Mouse (Mus musculus) limb, embryonic 11.5 days (tissue): ENCODE data around the gene Pdzrn3. TPM values are rescaled to one million over a fixed set of nuclear protein-coding genes. Genes with fewer than 3 reads are reported as not detected.

ENCODE experiments used
- ATAC-seq: fragments of 200-750 bp; cut with Nextera tagmentation; 2 replicates; pipeline ENCODE4 v1.8.0; 2017; ENCODE audit warnings: low read depth; ENCODE audit not compliant: insufficient number of reproducible peaks, low FRiP score, low TSS enrichment
- DNase-seq: peaks from one replicate; pipeline ENCODE4 v3.0.0-alpha.2; 2015; ENCODE audit warnings: low spot score
- H3K27ac ChIP-seq: fragments of 300-500 bp; sonication (generic); replicated peaks from 2 replicates; pipeline ENCODE4 v1.5.1; 2014; ENCODE audit warnings: low read depth, mild to moderate bottlenecking, low read length
- H3K27me3 ChIP-seq: fragments of 300-500 bp; sonication (generic); 2 replicates; pipeline ENCODE4 v1.6.1; 2014; ENCODE audit warnings: mild to moderate bottlenecking, low read length, mixed read lengths; ENCODE audit not compliant: control insufficient read depth, insufficient read depth
- H3K36me3 ChIP-seq: fragments of 300-500 bp; sonication (generic); 2 replicates; pipeline ENCODE4 v1.6.1; 2014; ENCODE audit warnings: mild to moderate bottlenecking, low read length, moderate library complexity, mixed read lengths; ENCODE audit not compliant: control insufficient read depth, insufficient read depth
- H3K4me1 ChIP-seq: fragments of 300-500 bp; sonication (generic); 2 replicates; pipeline ENCODE4 v1.6.1; 2014; ENCODE audit warnings: low read length, mixed read lengths; ENCODE audit not compliant: control insufficient read depth, insufficient read depth
- H3K4me2 ChIP-seq: fragments of 300-500 bp; sonication (generic); 2 replicates; pipeline ENCODE4 v1.6.1; 2014; ENCODE audit warnings: low read depth, mild to moderate bottlenecking, moderate library complexity; ENCODE audit not compliant: severe bottlenecking
- H3K4me3 ChIP-seq: fragments of 300-500 bp; sonication (generic); 2 replicates; pipeline ENCODE4 v1.5.1; 2014; ENCODE audit warnings: low read depth, low read length
- H3K9ac ChIP-seq: fragments of 300-500 bp; sonication (generic); 2 replicates; pipeline ENCODE4 v1.6.1; 2014; ENCODE audit warnings: mild to moderate bottlenecking, low read length
- H3K9me3 ChIP-seq: fragments of 300-500 bp; sonication (generic); 2 replicates; pipeline ENCODE4 v1.6.1; 2016; ENCODE audit warnings: low read length; ENCODE audit not compliant: control insufficient read depth
- whole genome bisulfite sequencing: fragments of 180-500 bp; shearing (Covaris S2); extraction: QIAGEN DNeasy Blood & Tissue Kit; methylation state at CpG from one replicate; pipeline ENCODE4 v1.1.7; 2014; 5-methylcytosine and 5-hydroxymethylcytosine counted together
- polyA plus RNA-seq: library from polyadenylated mRNA; unstranded; fragments of >200 nt; fragmentation: Nextera tagmentation; extraction: Ambion mirVana; gene quantifications from 2 replicates; pipeline ENCODE4 v1.2.1, GENCODE M21; 2014

Pdzrn3 gene
- polyA plus RNA-seq, 1 experiment from 2014 or later: 11.1 TPM

- 82% methylated on average over 3 of the region's 3 CpGs for WGBS
- Histone ChIP-seq H3K27ac (no peak overlapping the region), H3K9me3 (no peaks in the 10 kb centered on the region), H3K4me1 (no peaks in the 10 kb centered on the region), H3K4me2 (no peak overlapping the region), H3K4me3 (no peak overlapping the region), H3K36me3 (no peaks in the 10 kb centered on the region), H3K27me3 (no peaks in the 10 kb centered on the region), H3K9ac (no peak overlapping the region)
- ATAC-seq: no peak
- no peak for DNase-seq
Observed at GRCm38 (mm10) chr6:101186887-101187286, 190.8 kb downstream of the Pdzrn3 start.

GRCm38 (mm10) chr6:101184103-101184785 lies 193.5 kb downstream of the Pdzrn3 start:
- 69% methylated on average over 10 of the region's 10 CpGs for WGBS
- Histone ChIP-seq H3K27me3 (no peaks in the 10 kb centered on the region), H3K4me3 (no peak overlapping the region), H3K4me2 (no peak overlapping the region), H3K36me3 (no peaks in the 10 kb centered on the region), H3K9ac (no peak overlapping the region), H3K4me1 (no peaks in the 10 kb centered on the region), H3K9me3 (no peaks in the 10 kb centered on the region), H3K27ac (no peak overlapping the region)
- ATAC-seq: no peak
- no peak for DNase-seq

GRCm38 (mm10) chr6:101170699-101171098 lies 207.0 kb downstream of the Pdzrn3 start:
- no peak overlapping the region for H3K27ac ChIP-seq
- H3K4me2 ChIP-seq: no peak overlapping the region
- no peaks in the 10 kb centered on the region for H3K4me1 ChIP-seq
- 89% methylated on average over 7 of the region's 7 CpGs for WGBS
- H3K27me3 ChIP-seq: no peaks in the 10 kb centered on the region
- no peak for DNase-seq
- no peak overlapping the region for H3K4me3 ChIP-seq
- no peak for ATAC-seq
- no peak overlapping the region for H3K9ac ChIP-seq
- 0 out of 2 replicates have a peak, but pooled peaks cover 4% of the 10 kb centered on the region for H3K36me3 ChIP-seq
- no peaks in the 10 kb centered on the region for H3K9me3 ChIP-seq

GRCm38 (mm10) chr6:101153511-101153921 lies 224.2 kb downstream of the Pdzrn3 start:
- Histone ChIP-seq H3K4me1 (0 out of 2 replicates have a peak, but pooled peaks cover 2% of the 10 kb centered on the region), H3K36me3 (peaks cover 11% of the 10 kb centered on the region), H3K9me3 (no peaks in the 10 kb centered on the region), H3K27me3 (no peaks in the 10 kb centered on the region), H3K4me2 (no peak overlapping the region), H3K27ac (no peak overlapping the region), H3K9ac (no peak overlapping the region), H3K4me3 (no peak overlapping the region)
- ATAC-seq: no peak
- DNase-seq: no peak
- WGBS: 87% methylated on average over 1 of the region's 1 CpGs

- WGBS: 90% methylated on average over 3 of the region's 3 CpGs
- ATAC-seq (no peak), DNase-seq (no peak)
Observed at GRCm38 (mm10) chr6:101135368-101135767, 242.3 kb downstream of the Pdzrn3 start.

GRCm38 (mm10) chr6:101125396-101125795 lies 252.3 kb downstream of the Pdzrn3 start:
- H3K4me2 ChIP-seq: no peak overlapping the region
- 50% methylated on average over 5 of the region's 5 CpGs for WGBS
- no peak overlapping the region for H3K4me3 ChIP-seq
- DNase-seq: no peak
- H3K27me3 ChIP-seq: no peaks in the 10 kb centered on the region
- no peak for ATAC-seq
- no peak overlapping the region for H3K27ac ChIP-seq
- H3K4me1 ChIP-seq: 0 out of 2 replicates have a peak, but pooled peaks cover 5% of the 10 kb centered on the region
- no peaks in the 10 kb centered on the region for H3K36me3 ChIP-seq
- H3K9me3 ChIP-seq: no peaks in the 10 kb centered on the region
- no peak overlapping the region for H3K9ac ChIP-seq

More at GRCm38 (mm10) chr6:101135368-101135767, 242.3 kb downstream of the Pdzrn3 start:
- H3K27me3 ChIP-seq: no peaks in the 10 kb centered on the region
- H3K4me3 ChIP-seq: no peak overlapping the region
- no peak overlapping the region for H3K4me2 ChIP-seq
- no peaks in the 10 kb centered on the region for H3K4me1 ChIP-seq
- no peak overlapping the region for H3K27ac ChIP-seq
- no peak overlapping the region for H3K9ac ChIP-seq
- H3K9me3 ChIP-seq: no peaks in the 10 kb centered on the region
- H3K36me3 ChIP-seq: no peaks in the 10 kb centered on the region

- Histone ChIP-seq H3K4me2 (no peak overlapping the region), H3K4me3 (no peak overlapping the region), H3K27me3 (no peaks in the 10 kb centered on the region), H3K4me1 (no peaks in the 10 kb centered on the region), H3K27ac (no peak overlapping the region), H3K9ac (no peak overlapping the region), H3K36me3 (no peaks in the 10 kb centered on the region), H3K9me3 (no peaks in the 10 kb centered on the region)
- no peak for ATAC-seq
- WGBS: 67% methylated on average over 1 of the region's 1 CpGs
- no peak for DNase-seq
Observed at GRCm38 (mm10) chr6:101108951-101109350, 268.7 kb downstream of the Pdzrn3 start.

- WGBS: 93% methylated on average over 6 of the region's 6 CpGs
- DNase-seq (no peak), ATAC-seq (no peak)
- Histone ChIP-seq H3K27ac (no peak overlapping the region), H3K9me3 (no peaks in the 10 kb centered on the region), H3K4me2 (no peak overlapping the region), H3K4me1 (no peaks in the 10 kb centered on the region), H3K4me3 (no peak overlapping the region), H3K27me3 (no peaks in the 10 kb centered on the region), H3K36me3 (no peaks in the 10 kb centered on the region), H3K9ac (no peak overlapping the region)
Observed at GRCm38 (mm10) chr6:101103506-101103905, 274.2 kb downstream of the Pdzrn3 start.
